ENCODE assay signal across 12 mouse cellular contexts in genomic region chr11:116098711-116099460, GRCm38 (mm10). TPM values are rescaled to one million over a fixed set of nuclear protein-coding genes. Genes with fewer than 3 reads are reported as not detected.
A peak's percentile ranks its signal among the peaks of the same experiment; 100 is the strongest.
DNase-seq lines count a peak whose midpoint lies in the region; ATAC-seq and TF ChIP-seq lines count a peak whose summit lies in the region.
"Had no signal": no experiment of that assay in that cellular context is flagged by ENCODE, and none has a peak within 500 bp of the region (broad histone marks: within the 10 kb centered on the region; RNA-seq: fewer than 3 reads in every experiment).

No protein-coding gene starts in this region.

- no peaks in the 10 kb centered on the region for H3K27me3 ChIP-seq in forebrain, embryonic 15.5 days
- no peaks in the 10 kb centered on the region for H3K27me3 ChIP-seq in forebrain, embryonic 14.5 days (replicated peaks; ENCODE audit: control insufficient read depth, insufficient read depth, low read length)

- no peaks in the 10 kb centered on the region for H3K9me3 ChIP-seq in forebrain, embryonic 15.5 days
- 0 out of 2 replicates have a peak, but pooled peaks cover 4% of the 10 kb centered on the region for H3K9me3 ChIP-seq in forebrain, embryonic 14.5 days (replicated peaks; ENCODE audit: control insufficient read depth, low read length)

- no peak for ATAC-seq in forebrain, embryonic 15.5 days (replicated peaks)
- ATAC-seq in forebrain, embryonic 14.5 days = no peak
- no peak for ATAC-seq in activated CD4-positive, CD25-positive, alpha-beta regulatory T cell, adult 4 months
- ATAC-seq: lung, postnatal 0 days had no signal

- no peak overlapping the region for H3K4me2 ChIP-seq in forebrain, embryonic 15.5 days (replicated peaks)
- H3K4me2 ChIP-seq in forebrain, embryonic 14.5 days (ENCODE audit: low read length) = no peak overlapping the region

- TF ChIP-seq CTCF in cortical plate, adult 2 months (IDR thresholded peaks at IDR 0.05; ENCODE audit: extremely low read depth, insufficient read depth, low read length) = no peak

- H3K9ac ChIP-seq in forebrain, embryonic 15.5 days (replicated peaks) = no peak overlapping the region
- H3K9ac ChIP-seq in forebrain, embryonic 14.5 days (ENCODE audit: low read length) = no peak overlapping the region

- H3K4me3 ChIP-seq in cortical plate, adult 2 months (ENCODE audit: insufficient read depth, low read length) = no peak overlapping the region
- H3K4me3 ChIP-seq in forebrain, embryonic 15.5 days = no peak overlapping the region
- H3K4me3 ChIP-seq in forebrain, embryonic 14.5 days (ENCODE audit: low read depth, low read length) = no peak overlapping the region
- H3K4me3 ChIP-seq: myocyte had no signal

- intact Hi-C loops in heart, postnatal 36 days (cut with DNase I) = no loop called here

- peak overlapping the region; percentile 59; the same call in 1 of the 2 replicates for H3K27ac ChIP-seq in cortical plate, adult 2 months (ENCODE audit: insufficient read depth, low read length)
- H3K27ac ChIP-seq in forebrain, embryonic 15.5 days (replicated peaks) = no peak overlapping the region
- H3K27ac ChIP-seq in forebrain, embryonic 14.5 days (ENCODE audit: low read depth, low read length) = no peak overlapping the region

- 83% methylated on average over 14 of the region's 14 CpGs for WGBS in forebrain, embryonic 15.5 days
- 83% methylated on average over 14 of the region's 14 CpGs for WGBS in forebrain, embryonic 14.5 days

- peak; percentile 67 to 76 for DNase-seq in heart, adult 18-20 months
- no peak for DNase-seq in heart, adult 8-10 months (ENCODE audit: low spot score)
- peak; percentile 52 to 69 for DNase-seq in heart, postnatal 36 days
- peak; percentile 63 to 82 for DNase-seq in kidney, postnatal 25 days
- no peak for DNase-seq in forebrain, embryonic 14.5 days (ENCODE audit: low spot score)
- DNase-seq: layer of hippocampus, adult 9-11 months; thymus, postnatal 36 days had no signal

- TF ChIP-seq POLR2A in cortical plate, adult 2 months (IDR thresholded peaks at IDR 0.05; ENCODE audit: extremely low read depth, insufficient read depth, low read length) = no peak

- H3K36me3 ChIP-seq in forebrain, embryonic 15.5 days = no peaks in the 10 kb centered on the region
- no peaks in the 10 kb centered on the region for H3K36me3 ChIP-seq in forebrain, embryonic 14.5 days (ENCODE audit: control insufficient read depth, insufficient read depth, low read length)

- no peaks in the 10 kb centered on the region for H3K4me1 ChIP-seq in cortical plate, adult 2 months (ENCODE audit: control insufficient read depth, insufficient read depth, low read length)
- peaks cover 17% of the 10 kb centered on the region for H3K4me1 ChIP-seq in forebrain, embryonic 15.5 days
- H3K4me1 ChIP-seq in forebrain, embryonic 14.5 days (ENCODE audit: control insufficient read depth, insufficient read depth, low read length) = peaks cover 4% of the 10 kb centered on the region; the same call in 1 of the 2 replicates

RNA-seq across cellular contexts. Expression of gene Wbp2, which starts 12.1 kb away (rescaled TPM):
- total RNA-seq in heart, adult 18-20 months (2021) = 100 to 1,000 TPM in 1 of 2 experiments, 10 to 100 TPM in 1; 93.3 to 109 TPM
- total RNA-seq in heart, adult 8-10 months (2022) = 100 to 1,000 TPM; 108 to 126 (median 116) TPM
- 438 and 447 TPM in 2 replicates for polyA plus RNA-seq in cortical plate, adult 2 months (2012; rRNA removed)
- total RNA-seq in heart, postnatal 36 days (2021) = 100 to 1,000 TPM in 1 of 2 experiments, 10 to 100 TPM in 1; 97.0 to 106 TPM
- polyA plus RNA-seq in forebrain, embryonic 15.5 days (2015; fragmentation: Nextera tagmentation; extraction: Ambion mirVana) = 138 and 144 TPM in 2 replicates
- 145 and 166 TPM in 2 replicates for polyA plus RNA-seq in forebrain, embryonic 14.5 days (2014; fragmentation: Nextera tagmentation; extraction: Ambion mirVana)
- polyA plus RNA-seq in activated CD4-positive, CD25-positive, alpha-beta regulatory T cell, adult 4 months (2017; shearing (Covaris generic)) = 100 to 1,000 TPM in 1 of 2 experiments, 10 to 100 TPM in 1; 85.4 to 142 TPM

RNA-seq across cellular contexts. Expression of gene Unc13d, which starts 21.1 kb away (rescaled TPM):
- total RNA-seq in heart, adult 18-20 months (2021) = 1 to 10 TPM in 1 of 2 experiments, under 1 TPM in 1; 0.42 to 2.0 TPM
- total RNA-seq in heart, adult 8-10 months (2022) = 1 to 10 TPM in 2 of 4 experiments, under 1 TPM in 2; 0.41 to 1.4 (median 0.83) TPM
- polyA plus RNA-seq in cortical plate, adult 2 months (2012; rRNA removed) = 0.96 and 1.3 TPM in 2 replicates
- total RNA-seq in heart, postnatal 36 days (2021) = under 1 TPM; 0.41 to 0.42 TPM
- 0.70 and 0.80 TPM in 2 replicates for polyA plus RNA-seq in forebrain, embryonic 15.5 days (2015; fragmentation: Nextera tagmentation; extraction: Ambion mirVana)
- polyA plus RNA-seq in forebrain, embryonic 14.5 days (2014; fragmentation: Nextera tagmentation; extraction: Ambion mirVana) = 0.19 and 0.62 TPM in 2 replicates
- polyA plus RNA-seq in activated CD4-positive, CD25-positive, alpha-beta regulatory T cell, adult 4 months (2017; shearing (Covaris generic)) = 100 to 1,000 TPM in 1 of 2 experiments, 10 to 100 TPM in 1; 68.6 to 116 TPM

RNA-seq across cellular contexts. Expression of gene Trim47, which starts 28.1 kb away (rescaled TPM):
- 10 to 100 TPM; 24.7 to 27.6 TPM for total RNA-seq in heart, adult 18-20 months (2021)
- total RNA-seq in heart, adult 8-10 months (2022) = 10 to 100 TPM; 17.9 to 25.7 (median 22.1) TPM
- polyA plus RNA-seq in cortical plate, adult 2 months (2012; rRNA removed) = 5.5 and 6.2 TPM in 2 replicates
- total RNA-seq in heart, postnatal 36 days (2021) = 10 to 100 TPM; 25.2 to 34.2 TPM
- polyA plus RNA-seq in forebrain, embryonic 15.5 days (2015; fragmentation: Nextera tagmentation; extraction: Ambion mirVana) = 7.0 and 7.7 TPM in 2 replicates
- 4.0 and 6.0 TPM in 2 replicates for polyA plus RNA-seq in forebrain, embryonic 14.5 days (2014; fragmentation: Nextera tagmentation; extraction: Ambion mirVana)
- not detected for polyA plus RNA-seq in activated CD4-positive, CD25-positive, alpha-beta regulatory T cell, adult 4 months (2017; shearing (Covaris generic))

RNA-seq across cellular contexts. Expression of gene Trim65, which starts 32.0 kb away (rescaled TPM):
- total RNA-seq in heart, adult 18-20 months (2021) = 10 to 100 TPM in 1 of 2 experiments, 1 to 10 TPM in 1; 9.6 to 10.5 TPM
- 1 to 10 TPM; 6.6 to 8.2 (median 7.6) TPM for total RNA-seq in heart, adult 8-10 months (2022)
- polyA plus RNA-seq in cortical plate, adult 2 months (2012; rRNA removed) = 5.3 and 5.7 TPM in 2 replicates
- total RNA-seq in heart, postnatal 36 days (2021) = 1 to 10 TPM; 7.4 to 7.6 TPM
- 1.6 and 1.9 TPM in 2 replicates for polyA plus RNA-seq in forebrain, embryonic 15.5 days (2015; fragmentation: Nextera tagmentation; extraction: Ambion mirVana)
- 0.97 and 1.1 TPM in 2 replicates for polyA plus RNA-seq in forebrain, embryonic 14.5 days (2014; fragmentation: Nextera tagmentation; extraction: Ambion mirVana)
- polyA plus RNA-seq in activated CD4-positive, CD25-positive, alpha-beta regulatory T cell, adult 4 months (2017; shearing (Covaris generic)) = 10 to 100 TPM; 10.7 to 11.9 TPM

RNA-seq across cellular contexts. Expression of gene Mrpl38, which starts 39.8 kb away (rescaled TPM):
- total RNA-seq in heart, adult 18-20 months (2021) = 10 to 100 TPM; 56.8 to 66.1 TPM
- 10 to 100 TPM; 60.0 to 66.2 (median 63.9) TPM for total RNA-seq in heart, adult 8-10 months (2022)
- 34.6 and 34.7 TPM in 2 replicates for polyA plus RNA-seq in cortical plate, adult 2 months (2012; rRNA removed)
- 10 to 100 TPM; 62.9 to 63.4 TPM for total RNA-seq in heart, postnatal 36 days (2021)
- polyA plus RNA-seq in forebrain, embryonic 15.5 days (2015; fragmentation: Nextera tagmentation; extraction: Ambion mirVana) = 77.7 and 78.5 TPM in 2 replicates
- polyA plus RNA-seq in forebrain, embryonic 14.5 days (2014; fragmentation: Nextera tagmentation; extraction: Ambion mirVana) = 79.6 and 83.4 TPM in 2 replicates
- 10 to 100 TPM; 17.9 to 25.8 TPM for polyA plus RNA-seq in activated CD4-positive, CD25-positive, alpha-beta regulatory T cell, adult 4 months (2017; shearing (Covaris generic))

Comparison
In these comparisons a context has a peak if more than half of its experiments do, and no peak if none do; other contexts are left out.
1. DNase-seq: peak in heart, adult 18-20 months (2 of 2), heart, postnatal 36 days (2 of 2) and kidney, postnatal 25 days (2 of 2); none in heart, adult 8-10 months (single experiment) and forebrain, embryonic 14.5 days (single experiment).
2. RNA of gene Unc13d, which starts 21.1 kb away (polyA plus RNA-seq): 68.6 to 116 TPM in activated CD4-positive, CD25-positive, alpha-beta regulatory T cell, adult 4 months; 0.96 to 1.3 TPM in cortical plate, adult 2 months, 0.70 to 0.80 TPM in forebrain, embryonic 15.5 days and 0.19 to 0.62 TPM in forebrain, embryonic 14.5 days; every median in the first group is over 10 times any median in the second.